Mouse (Mus musculus) midbrain, embryonic 11.5 days (tissue): ENCODE data around the gene Frmd5. TPM values are rescaled to one million over a fixed set of nuclear protein-coding genes. Genes with fewer than 3 reads are reported as not detected.
"Not testable (repeated sequence)": the region's sequence is repeated elsewhere in the genome, so short reads cannot be mapped to it uniquely, and the experiment has no call there.

ENCODE experiments used
- ATAC-seq: fragments of 200-750 bp; cut with Nextera tagmentation; 2 replicates; pipeline ENCODE4 v1.8.0; 2017; ENCODE audit warnings: moderate TSS enrichment, moderate library complexity; ENCODE audit not compliant: low FRiP score
- DNase-seq: peaks from one replicate; pipeline ENCODE4 v3.0.0; 2015; ENCODE audit warnings: low spot score; ENCODE audit errors: missing footprints
- H3K27ac ChIP-seq: fragments of 300-500 bp; sonication (generic); 2 replicates; pipeline ENCODE4 v1.5.1; 2014; ENCODE audit warnings: low read depth, low read length
- H3K27me3 ChIP-seq: fragments of 300-500 bp; sonication (generic); 2 replicates; pipeline ENCODE4 v1.6.1; 2014; ENCODE audit warnings: mild to moderate bottlenecking, low read length, moderate library complexity, mixed read lengths; ENCODE audit not compliant: control insufficient read depth, insufficient read depth
- H3K36me3 ChIP-seq: fragments of 300-500 bp; sonication (generic); 2 replicates; pipeline ENCODE4 v1.6.1; 2014; ENCODE audit warnings: mild to moderate bottlenecking, low read length, moderate library complexity, mixed read lengths; ENCODE audit not compliant: control insufficient read depth, insufficient read depth
- H3K4me1 ChIP-seq: fragments of 300-500 bp; sonication (generic); 2 replicates; pipeline ENCODE4 v1.6.1; 2014; ENCODE audit warnings: low read length; ENCODE audit not compliant: control insufficient read depth, insufficient read depth
- H3K4me2 ChIP-seq: fragments of 300-500 bp; sonication (generic); 2 replicates; pipeline ENCODE4 v1.6.1; 2014; ENCODE audit warnings: mild to moderate bottlenecking, moderate library complexity
- H3K4me3 ChIP-seq: fragments of 300-500 bp; sonication (generic); 2 replicates; pipeline ENCODE4 v1.5.1; 2014; ENCODE audit warnings: low read depth, low read length
- H3K9ac ChIP-seq: fragments of 300-500 bp; sonication (generic); 2 replicates; pipeline ENCODE4 v1.6.1; 2014; ENCODE audit warnings: low read length
- H3K9me3 ChIP-seq: fragments of 300-500 bp; sonication (generic); 2 replicates; pipeline ENCODE4 v1.6.1; 2016; ENCODE audit warnings: low read length; ENCODE audit not compliant: control insufficient read depth
- WGBS: fragments of 180-500 bp; shearing (Covaris S2); extraction: QIAGEN DNeasy Blood & Tissue Kit; methylation state at CpG from one replicate; pipeline ENCODE4 v1.1.7; 2014; 5-methylcytosine and 5-hydroxymethylcytosine counted together
- polyA plus RNA-seq: library from polyadenylated mRNA; unstranded; fragments of >200 nt; fragmentation: Nextera tagmentation; extraction: Ambion mirVana; gene quantifications from 2 replicates; pipeline ENCODE4 v1.2.1, GENCODE M21; 2014

Gene Frmd5
- polyA plus RNA-seq, 1 experiment from 2014 or later = 12.7 TPM

DNA sequence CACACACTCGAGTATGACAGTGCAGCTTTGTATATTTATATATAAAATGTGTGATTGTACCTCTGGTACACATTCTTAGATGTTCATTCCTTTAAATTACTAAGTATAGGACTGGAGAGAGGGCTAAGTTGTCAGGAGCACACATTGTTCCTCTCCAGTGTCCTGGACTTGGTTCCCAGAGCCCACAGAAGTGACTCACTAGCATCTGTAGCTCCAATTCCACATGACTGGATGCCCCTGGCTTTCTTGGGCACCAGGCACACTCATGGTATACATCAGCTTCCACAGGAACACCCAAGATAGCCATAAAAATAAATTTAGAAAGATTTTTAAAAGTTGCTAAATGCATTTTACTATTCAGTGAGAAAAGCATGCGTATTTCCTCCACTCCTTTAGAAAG is 281.8 kb downstream of the Frmd5 start:
- no peaks in the 10 kb centered on the region for H3K4me1 ChIP-seq
- WGBS = 92% methylated on average over 2 of the region's 2 CpGs
- no peak overlapping the region for H3K4me3 ChIP-seq
- no peak overlapping the region for H3K27ac ChIP-seq
- peaks cover 3% of the 10 kb centered on the region; the same call in 1 of the 2 replicates for H3K36me3 ChIP-seq
- ATAC-seq = no peak
- no peak overlapping the region for H3K9ac ChIP-seq
- no peak for DNase-seq
- no peaks in the 10 kb centered on the region for H3K9me3 ChIP-seq
- H3K4me2 ChIP-seq = no peak overlapping the region
- H3K27me3 ChIP-seq = no peaks in the 10 kb centered on the region

GRCm38 (mm10) chr2:121522830-121523229 is 284.1 kb downstream of the Frmd5 start:
- H3K27ac ChIP-seq, H3K4me2 ChIP-seq, H3K4me3 ChIP-seq, H3K4me1 ChIP-seq, DNase-seq, ATAC-seq, H3K27me3 ChIP-seq, H3K9ac ChIP-seq, H3K9me3 ChIP-seq: not testable (repeated sequence)
- 94% methylated on average over 3 of the region's 3 CpGs for WGBS
- H3K36me3 ChIP-seq = peaks cover 11% of the 10 kb centered on the region

- peak; percentile 41 for DNase-seq
- Histone ChIP-seq H3K27ac (no peak overlapping the region), H3K4me3 (no peak overlapping the region), H3K36me3 (peaks cover 11% of the 10 kb centered on the region), H3K4me2 (no peak overlapping the region), H3K27me3 (no peaks in the 10 kb centered on the region), H3K9ac (no peak overlapping the region), H3K9me3 (no peaks in the 10 kb centered on the region), H3K4me1 (no peaks in the 10 kb centered on the region)
- WGBS = 98% methylated on average over 2 of the region's 2 CpGs
- no peak for ATAC-seq
Observed at GRCm38 (mm10) chr2:121522006-121522405, 284.9 kb downstream of the Frmd5 start.

- ATAC-seq, H3K4me3 ChIP-seq, H3K27me3 ChIP-seq, H3K9me3 ChIP-seq, H3K27ac ChIP-seq, H3K4me2 ChIP-seq, H3K9ac ChIP-seq, H3K4me1 ChIP-seq: not testable (repeated sequence)
- DNase-seq = peak; percentile 70
- 94% methylated on average over 4 of the region's 4 CpGs for WGBS
- H3K36me3 ChIP-seq = peaks cover 11% of the 10 kb centered on the region
Observed at GRCm38 (mm10) chr2:121518711-121519110, 288.2 kb downstream of the Frmd5 start.

GRCm38 (mm10) chr2:121518106-121518505 is 288.8 kb downstream of the Frmd5 start:
- ATAC-seq = no peak
- 96% methylated on average over 5 of the region's 5 CpGs for WGBS
- H3K4me1 ChIP-seq = no peaks in the 10 kb centered on the region
- no peak overlapping the region for H3K27ac ChIP-seq
- no peaks in the 10 kb centered on the region for H3K9me3 ChIP-seq
- no peak overlapping the region for H3K9ac ChIP-seq
- no peak overlapping the region for H3K4me3 ChIP-seq
- DNase-seq = peak; percentile 70
- H3K36me3 ChIP-seq = peaks cover 11% of the 10 kb centered on the region
- H3K4me2 ChIP-seq = no peak overlapping the region
- H3K27me3 ChIP-seq = no peaks in the 10 kb centered on the region

DNA sequence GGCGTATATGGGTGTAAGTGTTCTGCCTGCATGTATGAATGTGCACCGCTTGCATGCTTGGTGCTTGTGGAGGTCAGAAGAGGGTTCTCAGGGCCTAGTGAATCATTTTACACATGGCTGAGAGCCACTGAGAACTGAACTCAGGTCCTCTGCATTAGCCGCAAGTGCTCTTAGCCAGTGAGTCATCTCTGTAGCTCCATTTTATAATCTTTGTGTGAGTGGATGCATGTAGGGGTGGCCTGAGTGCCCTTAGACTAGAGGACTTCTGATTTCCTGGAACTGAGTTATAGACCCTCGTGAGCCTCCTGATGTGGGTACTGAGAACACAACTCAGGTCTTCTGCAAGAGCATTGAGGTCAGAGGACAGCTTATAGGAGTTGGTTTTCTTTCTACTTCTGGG is 292.7 kb downstream of the Frmd5 start:
- no peaks in the 10 kb centered on the region for H3K9me3 ChIP-seq
- no peaks in the 10 kb centered on the region for H3K27me3 ChIP-seq
- DNase-seq (no peak), ATAC-seq (no peak)
- H3K4me1 ChIP-seq = no peaks in the 10 kb centered on the region
- H3K4me3 ChIP-seq = no peak overlapping the region
- H3K27ac ChIP-seq = no peak overlapping the region
- H3K9ac ChIP-seq = no peak overlapping the region
- peaks cover 10% of the 10 kb centered on the region for H3K36me3 ChIP-seq
- H3K4me2 ChIP-seq = no peak overlapping the region
- 94% methylated on average over 4 of the region's 4 CpGs for WGBS

DNA sequence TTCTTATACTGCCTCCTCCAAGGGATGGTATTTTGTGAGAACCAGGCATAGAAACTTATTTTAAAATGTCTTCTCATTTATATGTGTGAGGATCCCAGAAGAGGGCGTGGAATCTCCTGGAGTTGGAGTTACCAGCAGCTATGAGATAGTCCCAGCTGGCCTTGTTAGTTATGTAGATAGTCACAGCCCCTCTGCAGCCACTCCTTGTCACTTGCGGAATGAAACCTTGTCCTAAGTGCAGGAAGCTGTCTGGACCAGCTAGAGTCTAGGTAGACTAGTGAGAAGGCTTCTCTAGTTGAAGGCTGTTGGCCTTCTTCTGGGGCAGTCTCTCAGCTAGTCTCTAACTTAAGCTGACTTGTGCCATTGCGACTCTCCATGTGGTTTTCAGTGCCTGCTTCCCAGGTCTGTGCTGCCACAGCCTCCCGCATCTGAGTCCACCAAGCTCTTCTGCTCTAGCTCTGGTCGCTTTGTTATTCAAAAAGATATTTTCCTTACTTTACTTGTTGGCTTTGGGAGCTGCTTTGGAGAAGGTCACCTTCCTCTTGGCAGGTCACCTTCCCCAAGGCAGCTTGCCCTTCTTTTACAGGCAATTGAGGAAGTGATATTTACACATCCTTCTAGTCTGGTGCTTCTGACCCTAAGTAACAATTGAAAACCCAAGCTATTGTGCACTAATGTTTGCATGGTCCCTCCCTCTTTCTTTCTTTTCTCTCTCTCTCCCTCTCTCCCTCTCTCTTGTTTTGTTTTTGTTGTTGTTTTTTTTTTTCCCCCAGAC is 293.7 kb downstream of the Frmd5 start:
- H3K4me3 ChIP-seq, DNase-seq, H3K27ac ChIP-seq, H3K9me3 ChIP-seq, H3K27me3 ChIP-seq, ATAC-seq, H3K4me1 ChIP-seq, H3K9ac ChIP-seq, H3K36me3 ChIP-seq, H3K4me2 ChIP-seq: not testable (repeated sequence)
- WGBS = 96% methylated on average over 4 of the region's 5 CpGs

DNA sequence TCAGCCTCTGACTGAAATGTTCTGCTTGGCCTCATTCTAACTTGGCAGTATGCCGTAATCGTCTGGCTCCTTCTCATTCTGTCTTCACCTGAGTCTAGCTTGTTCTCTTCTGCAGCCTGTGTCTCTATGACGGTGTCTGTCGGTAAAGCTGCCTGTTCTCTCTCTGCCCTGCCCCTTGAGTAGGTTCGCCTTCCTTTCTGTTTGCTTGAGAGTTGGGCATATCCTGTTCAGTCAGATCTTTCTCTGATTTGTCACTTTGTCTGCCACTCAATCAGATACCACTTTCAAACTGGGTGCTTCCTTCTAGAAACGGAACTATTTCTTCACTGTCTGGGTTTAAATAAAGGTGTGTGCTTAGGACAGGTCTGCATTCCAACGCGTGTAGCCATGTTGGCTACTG is 295.5 kb downstream of the Frmd5 start:
- no peak overlapping the region for H3K9ac ChIP-seq
- ATAC-seq (no peak), DNase-seq (no peak)
- H3K4me1 ChIP-seq = peaks cover 8% of the 10 kb centered on the region
- no peak overlapping the region for H3K4me3 ChIP-seq
- H3K9me3 ChIP-seq = no peaks in the 10 kb centered on the region
- H3K4me2 ChIP-seq = no peak overlapping the region
- peaks cover 5% of the 10 kb centered on the region for H3K36me3 ChIP-seq
- no peak overlapping the region for H3K27ac ChIP-seq
- no peaks in the 10 kb centered on the region for H3K27me3 ChIP-seq
- WGBS = 94% methylated on average over 8 of the region's 8 CpGs

GRCm38 (mm10) chr2:121509584-121509983 is 297.3 kb downstream of the Frmd5 start:
- H3K27ac ChIP-seq = no peak overlapping the region
- peaks cover 8% of the 10 kb centered on the region for H3K4me1 ChIP-seq
- peak overlapping the region; percentile 2; the same call in 1 of the 2 replicates for H3K9ac ChIP-seq
- peak; percentile 88 for DNase-seq
- peak overlapping the region; percentile 11; the same call in 1 of the 2 replicates for H3K4me3 ChIP-seq
- H3K27me3 ChIP-seq = no peaks in the 10 kb centered on the region
- peak; percentile 71 for ATAC-seq
- H3K9me3 ChIP-seq = no peaks in the 10 kb centered on the region
- H3K36me3 ChIP-seq = peaks cover 5% of the 10 kb centered on the region
- WGBS = 20% methylated on average over 16 of the region's 16 CpGs
- H3K4me2 ChIP-seq = peak overlapping the region; percentile 23
